Mouse (Mus musculus) neural tube, embryonic 13.5 days (tissue): ENCODE results near the gene Slc17a9. TPM values are rescaled to one million over a fixed set of nuclear protein-coding genes. Genes with fewer than 3 reads are reported as not detected.

Source experiments
- ATAC-seq: fragments of 200-750 bp; cut with Nextera tagmentation; 2 replicates; pipeline ENCODE4 v1.8.0; 2017; ENCODE audit warnings: low read depth, mild to moderate bottlenecking, moderate TSS enrichment, moderate library complexity
- H3K27ac ChIP-seq: fragments of 300-500 bp; sonication (generic); replicated peaks from 2 replicates; pipeline ENCODE4 v1.5.1; 2015; ENCODE audit warnings: moderate library complexity, mild to moderate bottlenecking, inconsistent platforms
- H3K27me3 ChIP-seq: fragments of 300-500 bp; sonication (generic); 2 replicates; pipeline ENCODE4 v1.6.1; 2015; ENCODE audit warnings: mild to moderate bottlenecking, inconsistent platforms
- H3K36me3 ChIP-seq: fragments of 300-500 bp; sonication (generic); 2 replicates; pipeline ENCODE4 v1.6.1; 2015; ENCODE audit warnings: mild to moderate bottlenecking, inconsistent platforms
- H3K4me1 ChIP-seq: fragments of 300-500 bp; sonication (generic); replicated peaks from 2 replicates; pipeline ENCODE4 v1.6.1; 2015; ENCODE audit warnings: inconsistent platforms
- H3K4me2 ChIP-seq: fragments of 300-500 bp; sonication (generic); 2 replicates; pipeline ENCODE4 v1.6.1; 2015; ENCODE audit warnings: inconsistent platforms, mild to moderate bottlenecking, moderate library complexity
- H3K4me3 ChIP-seq: fragments of 300-500 bp; sonication (generic); 2 replicates; pipeline ENCODE4 v1.5.1; 2015; ENCODE audit warnings: mild to moderate bottlenecking, inconsistent platforms
- H3K9ac ChIP-seq: fragments of 300-500 bp; sonication (generic); 2 replicates; pipeline ENCODE4 v1.6.1; 2015; ENCODE audit warnings: moderate library complexity, mild to moderate bottlenecking, inconsistent platforms
- H3K9me3 ChIP-seq: fragments of 300-500 bp; sonication (generic); 2 replicates; pipeline ENCODE4 v1.6.1; 2016; ENCODE audit warnings: inconsistent platforms
- WGBS: fragments of 180-500 bp; shearing (Covaris S2); methylation state at CpG from one replicate; pipeline ENCODE4 v1.1.7; 2015; 5-methylcytosine and 5-hydroxymethylcytosine counted together
- polyA plus RNA-seq: library from polyadenylated mRNA; unstranded; fragments of >200 nt; fragmentation: Nextera tagmentation; extraction: Ambion mirVana; gene quantifications from 2 replicates; pipeline ENCODE4 v1.2.1, GENCODE M21; 2015

Gene Slc17a9
- polyA plus RNA-seq, 1 experiment from 2014 or later: 0.35 TPM

DNA sequence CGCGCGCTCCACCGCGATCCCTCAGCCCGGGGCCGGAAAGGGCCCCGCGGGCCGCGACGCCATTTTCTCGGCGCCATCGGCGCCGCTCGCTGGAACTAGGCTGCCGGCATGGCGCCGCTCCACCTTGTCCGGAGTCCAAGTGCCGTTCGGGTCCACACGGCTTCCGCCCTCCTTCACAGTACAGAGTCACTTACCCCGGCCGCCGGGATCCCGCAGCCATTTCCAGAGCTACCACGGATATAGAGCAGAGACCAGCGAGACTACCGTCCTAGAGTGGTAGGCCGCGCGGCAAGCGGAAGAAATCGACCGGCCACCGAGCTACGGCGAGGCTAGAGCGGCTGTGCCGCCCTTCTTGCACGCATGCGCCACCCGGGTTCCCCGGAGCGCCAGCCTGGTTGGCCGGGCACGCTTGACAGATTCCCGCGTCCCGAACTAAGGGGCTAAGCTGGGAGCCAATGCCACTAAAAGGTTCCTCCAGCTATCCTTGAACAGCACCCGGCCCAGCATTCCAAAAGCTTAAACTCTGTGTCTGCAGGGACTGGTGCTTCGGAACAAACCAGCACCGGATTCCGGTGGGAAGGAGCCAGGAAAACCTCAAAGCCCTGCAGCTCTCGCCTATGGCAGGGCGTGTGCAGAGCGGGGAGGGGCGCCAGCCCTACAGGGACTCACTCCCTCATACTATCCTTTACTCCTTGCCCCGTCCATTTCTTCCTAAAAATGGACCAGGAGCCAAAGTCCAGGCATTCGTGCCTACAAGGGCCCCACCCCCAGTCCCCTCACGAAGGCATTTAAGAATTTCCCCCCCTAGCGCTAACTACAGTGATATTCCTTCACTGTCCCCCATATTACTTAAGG lies 23.1 kb upstream of the Slc17a9 start:
- peak; percentile 97 for ATAC-seq

GRCm38 (mm10) chr2:180702701-180703149 lies 22.3 kb upstream of the Slc17a9 start:
- H3K27ac ChIP-seq: peak overlapping the region; percentile 96
- H3K27me3 ChIP-seq: no peaks in the 10 kb centered on the region
- peak overlapping the region; percentile 99 for H3K9ac ChIP-seq
- H3K36me3 ChIP-seq: no peaks in the 10 kb centered on the region
- 0 out of 2 replicates have a peak, but pooled peaks have one; percentile 9 for ATAC-seq
- H3K4me3 ChIP-seq: peak overlapping the region; percentile 93
- WGBS: 35% methylated on average over 4 of the region's 4 CpGs
- H3K9me3 ChIP-seq: no peaks in the 10 kb centered on the region
- peaks cover 49% of the 10 kb centered on the region for H3K4me1 ChIP-seq
- peak overlapping the region; percentile 97 for H3K4me2 ChIP-seq

More for the DNA sequence above, 23.1 kb upstream of the Slc17a9 start:
- H3K36me3 ChIP-seq: no peaks in the 10 kb centered on the region
- peak overlapping the region; percentile 93 for H3K4me3 ChIP-seq
- H3K9me3 ChIP-seq: no peaks in the 10 kb centered on the region
- no peaks in the 10 kb centered on the region for H3K27me3 ChIP-seq
- peaks cover 44% of the 10 kb centered on the region for H3K4me1 ChIP-seq
- peak overlapping the region; percentile 96 for H3K27ac ChIP-seq
- peak overlapping the region; percentile 99 for H3K9ac ChIP-seq
- WGBS: under 1% methylated on average over 66 of the region's 66 CpGs
- H3K4me2 ChIP-seq: peak overlapping the region; percentile 97

GRCm38 (mm10) chr2:180703175-180703574 lies 21.9 kb upstream of the Slc17a9 start:
- no peak for ATAC-seq
- 81% methylated on average over 5 of the region's 5 CpGs for WGBS
- Histone ChIP-seq H3K4me1 (peaks cover 54% of the 10 kb centered on the region), H3K4me2 (no peak overlapping the region; the same call in 1 of the 2 replicates), H3K9me3 (no peaks in the 10 kb centered on the region), H3K27ac (peak overlapping the region; percentile 96), H3K4me3 (no peak overlapping the region), H3K9ac (no peak overlapping the region), H3K27me3 (no peaks in the 10 kb centered on the region), H3K36me3 (no peaks in the 10 kb centered on the region)

DNA sequence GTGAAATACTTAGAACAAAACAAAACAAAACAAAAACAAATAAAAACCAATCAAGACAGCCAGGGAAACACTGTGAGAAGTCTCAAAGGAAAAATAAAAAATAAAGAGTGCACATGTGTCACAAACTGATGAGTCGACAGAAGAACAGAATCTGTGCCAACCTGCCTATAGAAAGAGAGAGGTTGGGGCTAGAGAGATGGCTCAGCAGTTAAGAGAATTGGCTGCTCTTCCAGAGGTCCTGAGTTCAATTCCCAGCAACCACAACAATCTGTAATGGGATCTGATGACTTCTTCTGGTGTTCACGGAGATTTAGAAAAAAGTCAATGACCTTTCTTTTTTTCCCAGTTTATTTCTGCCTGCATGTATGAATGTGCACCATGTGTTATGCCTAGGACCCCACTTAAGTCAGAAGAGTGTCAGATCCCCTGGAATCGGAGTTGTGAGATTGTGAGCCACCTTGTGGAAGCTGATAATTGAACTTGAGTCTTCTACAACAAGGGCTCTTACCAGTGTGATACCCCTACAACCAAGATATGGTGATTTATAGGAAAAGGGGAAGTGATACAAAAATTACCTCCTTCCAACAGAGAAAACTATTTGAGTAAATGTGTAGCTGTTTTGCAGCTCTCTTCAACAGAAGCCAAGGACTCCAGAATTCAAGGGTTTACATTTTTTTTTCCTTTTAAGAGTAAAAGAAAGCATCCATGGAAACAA lies 21.3 kb upstream of the Slc17a9 start:
- Histone ChIP-seq H3K36me3 (no peaks in the 10 kb centered on the region), H3K4me1 (peaks cover 58% of the 10 kb centered on the region), H3K9me3 (no peaks in the 10 kb centered on the region), H3K27ac (no peak overlapping the region), H3K27me3 (no peaks in the 10 kb centered on the region), H3K4me2 (no peak overlapping the region), H3K4me3 (no peak overlapping the region), H3K9ac (no peak overlapping the region)
- ATAC-seq: no peak
- WGBS: 67% methylated on average over 3 of the region's 3 CpGs

DNA sequence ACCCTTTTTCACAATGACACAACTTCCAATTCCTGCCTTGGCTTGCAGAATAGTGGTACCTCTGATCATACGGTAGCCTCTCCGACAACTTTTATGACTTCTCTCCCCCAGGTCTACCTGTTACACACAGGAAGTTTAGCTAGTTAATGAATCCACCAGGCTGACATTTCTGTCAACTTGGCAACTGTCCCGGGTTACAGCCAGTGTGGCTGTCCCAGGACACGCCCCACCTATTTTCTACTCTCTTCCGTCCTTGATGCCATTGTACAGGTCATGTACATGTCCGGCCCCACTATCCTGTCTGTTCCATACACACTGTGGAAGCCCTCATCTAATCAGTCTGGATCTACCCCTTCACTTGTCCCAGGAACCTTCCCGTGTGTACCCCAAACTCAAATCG lies 20.5 kb upstream of the Slc17a9 start:
- peaks cover 53% of the 10 kb centered on the region for H3K4me1 ChIP-seq

DNA sequence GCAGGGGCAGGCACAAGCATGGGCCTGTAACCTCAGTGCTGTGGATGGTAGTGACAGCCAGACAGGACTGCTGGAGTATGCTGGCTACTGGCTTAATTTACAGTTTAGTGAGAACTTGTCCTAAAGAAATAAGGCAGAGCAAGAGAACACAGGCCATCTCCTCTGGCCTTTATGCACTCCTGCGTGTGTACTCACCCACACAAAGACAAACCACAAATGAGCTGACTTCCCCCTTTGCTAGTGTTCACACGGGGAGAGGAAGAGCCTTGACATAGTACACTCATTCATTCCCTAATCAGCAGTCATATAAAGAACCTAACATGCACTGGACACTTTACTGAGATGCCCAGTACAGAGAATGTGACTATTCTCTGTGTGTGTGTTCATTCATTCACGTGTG lies 20.0 kb upstream of the Slc17a9 start:
- no peaks in the 10 kb centered on the region for H3K36me3 ChIP-seq
- no peaks in the 10 kb centered on the region for H3K27me3 ChIP-seq
- no peaks in the 10 kb centered on the region for H3K9me3 ChIP-seq
- peaks cover 49% of the 10 kb centered on the region for H3K4me1 ChIP-seq
- H3K4me3 ChIP-seq: no peak overlapping the region
- 79% methylated on average over 3 of the region's 3 CpGs for whole genome bisulfite sequencing
- no peak overlapping the region for H3K4me2 ChIP-seq
- no peak for ATAC-seq
- H3K9ac ChIP-seq: no peak overlapping the region
- H3K27ac ChIP-seq: no peak overlapping the region

More for the DNA sequence above, 20.5 kb upstream of the Slc17a9 start:
- H3K9me3 ChIP-seq: no peaks in the 10 kb centered on the region
- no peak overlapping the region for H3K4me3 ChIP-seq
- whole genome bisulfite sequencing: 91% methylated on average over 8 of the region's 8 CpGs
- H3K9ac ChIP-seq: no peak overlapping the region
- no peaks in the 10 kb centered on the region for H3K27me3 ChIP-seq
- no peak for ATAC-seq
- no peak overlapping the region for H3K27ac ChIP-seq
- H3K36me3 ChIP-seq: no peaks in the 10 kb centered on the region
- no peak overlapping the region for H3K4me2 ChIP-seq

DNA sequence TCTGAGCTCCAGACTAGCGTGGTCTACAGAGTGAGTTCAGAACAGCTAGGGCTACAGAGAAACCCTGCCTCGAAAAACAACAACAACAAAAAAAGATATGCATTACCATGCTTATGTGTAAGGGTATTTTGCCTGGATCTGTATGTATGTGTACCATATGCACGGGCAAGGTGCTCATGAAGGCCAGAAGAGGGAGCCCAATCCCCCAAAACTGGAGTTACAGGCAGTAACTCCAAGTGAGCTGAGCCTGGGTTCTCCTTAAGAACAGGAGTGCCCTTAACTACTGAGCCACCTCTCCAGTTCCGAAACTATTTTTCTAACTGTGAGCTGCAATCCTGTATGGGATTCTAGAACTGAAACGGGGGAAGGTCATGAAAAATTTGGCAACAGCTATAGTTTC lies 19.1 kb upstream of the Slc17a9 start:
- H3K9me3 ChIP-seq: no peaks in the 10 kb centered on the region
- 95% methylated on average over 5 of the region's 5 CpGs for WGBS
- H3K4me2 ChIP-seq: no peak overlapping the region
- no peak overlapping the region for H3K9ac ChIP-seq
- H3K27me3 ChIP-seq: no peaks in the 10 kb centered on the region
- no peak overlapping the region for H3K4me3 ChIP-seq
- H3K27ac ChIP-seq: no peak overlapping the region
- no peak for ATAC-seq
- peaks cover 44% of the 10 kb centered on the region for H3K4me1 ChIP-seq
- H3K36me3 ChIP-seq: no peaks in the 10 kb centered on the region

- Histone ChIP-seq H3K36me3 (peaks cover 12% of the 10 kb centered on the region), H3K4me2 (peak overlapping the region; percentile 93), H3K9me3 (no peaks in the 10 kb centered on the region), H3K4me1 (peaks cover 44% of the 10 kb centered on the region), H3K27me3 (no peaks in the 10 kb centered on the region), H3K9ac (peak overlapping the region; percentile 91), H3K27ac (peak overlapping the region; percentile 86), H3K4me3 (peak overlapping the region; percentile 98)
- WGBS: under 1% methylated on average over 39 of the region's 39 CpGs
- peak; percentile 73 for ATAC-seq
These were observed 15.8 kb upstream of the Slc17a9 start for GRCm38 (mm10) chr2:180709023-180709922.

DNA sequence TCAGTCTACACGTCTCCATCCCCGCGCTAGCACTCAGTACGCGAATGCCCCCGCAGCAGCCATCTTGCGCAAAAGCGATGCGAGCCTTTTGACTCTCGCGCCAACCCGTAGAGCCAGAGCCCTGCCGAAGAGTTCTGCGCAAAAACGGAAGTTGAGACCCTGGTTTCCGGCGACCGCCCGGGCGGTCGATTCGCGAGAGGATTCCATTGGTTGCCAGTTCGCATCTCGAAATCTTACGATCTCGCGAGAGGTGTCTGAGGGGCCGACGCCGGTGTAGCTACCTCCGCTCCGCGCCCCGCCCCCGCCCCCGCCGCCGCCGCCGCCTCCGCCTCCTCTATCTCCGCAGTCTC lies 15.2 kb upstream of the Slc17a9 start, which contains the start of the genes Dido1 and Gid8:
TSS of gene Dido1 (minus strand) at position 77 of the 350 bp plus-strand sequence.
TSS of gene Gid8 (plus strand) at position 195 of the 350 bp plus-strand sequence.
- Histone ChIP-seq H3K9me3 (no peaks in the 10 kb centered on the region), H3K27ac (peak within 1 kb of the TSS; percentile 86), H3K9ac (peak within 1 kb of the TSS; percentile 98), H3K4me2 (peak within 1 kb of the TSS; percentile 93), H3K4me1 (peaks cover 39% of the 10 kb centered on the region), H3K4me3 (peak within 1 kb of the TSS; percentile 98), H3K36me3 (peaks cover 18% of the 10 kb centered on the region), H3K27me3 (no peaks in the 10 kb centered on the region)
- peak; percentile 93 for ATAC-seq
- under 1% methylated on average over 40 of the region's 43 CpGs for WGBS

GRCm38 (mm10) chr2:180710276-180711155 lies 14.5 kb upstream of the Slc17a9 start:
- Histone ChIP-seq H3K36me3 (peaks cover 21% of the 10 kb centered on the region), H3K4me1 (peaks cover 38% of the 10 kb centered on the region), H3K9me3 (no peaks in the 10 kb centered on the region), H3K4me3 (peak overlapping the region; percentile 98), H3K27me3 (no peaks in the 10 kb centered on the region), H3K27ac (peak overlapping the region; percentile 85), H3K9ac (peak overlapping the region; percentile 98), H3K4me2 (peak overlapping the region; percentile 89)
- ATAC-seq: peak; percentile 60
- 2% methylated on average over 64 of the region's 64 CpGs for WGBS

GRCm38 (mm10) chr2:180711527-180711926 lies 13.5 kb upstream of the Slc17a9 start:
- Histone ChIP-seq H3K36me3 (peaks cover 27% of the 10 kb centered on the region), H3K4me2 (peak overlapping the region; percentile 89), H3K9ac (peak overlapping the region; percentile 98), H3K27ac (no peak overlapping the region), H3K9me3 (no peaks in the 10 kb centered on the region), H3K4me3 (peak overlapping the region; percentile 98), H3K4me1 (peaks cover 38% of the 10 kb centered on the region), H3K27me3 (no peaks in the 10 kb centered on the region)
- no peak for ATAC-seq
- WGBS: 50% methylated on average over 4 of the region's 4 CpGs
